Mouse (Mus musculus) layer of hippocampus, adult 6 months (tissue): ENCODE results near the gene Esp15. TPM values are rescaled to one million over a fixed set of nuclear protein-coding genes. Genes with fewer than 3 reads are reported as not detected.

Experiments used
- long read RNA-seq, 2 experiments: library from polyadenylated mRNA; unstranded; transcript quantifications; one replicate each; pipeline ENCODE4 v2.0.0; 2019 to 2020
- polyA plus RNA-seq: library from polyadenylated mRNA; unstranded; fragments of <200 nt; fragmentation: Nextera tagmentation; gene quantifications from 2 replicates; pipeline ENCODE4 v1.2.3, GENCODE M21; 2021

Gene Esp15
- not detected in 2 replicates for polyA plus RNA-seq
- long read RNA-seq, experiment 1: 0 reads
- long read RNA-seq, experiment 2: 0 reads

GRCm38 (mm10) chr17:39640654-39641053 is at the start of gene Esp15:
Gene Esp15 (plus strand): TSS chr17:39640954.

Other genes with a start within 250 kb of the Esp15 start
- gene Esp18, start 234.6 kb upstream of the Esp15 start, polyA plus RNA-seq: not detected in 2 replicates
- not detected in 2 replicates for gene Esp16, start 104.8 kb upstream of the Esp15 start, polyA plus RNA-seq